Mouse (Mus musculus): ENCODE measurements around the gene Hsph1. TPM values are rescaled to one million over a fixed set of nuclear protein-coding genes. Genes with fewer than 3 reads are reported as not detected.

The Hsph1 gene
- polyA plus RNA-seq, 1 experiment from 2014 or later: 97.1 TPM

GRCm38 (mm10) chr5:149566026-149566425 lies 70.2 kb downstream of the Hsph1 start:
- ATAC-seq (ENCODE audit: low read depth): no peak
- Histone ChIP-seq H3K9ac (replicated peaks; ENCODE audit: low read depth, low read length) (no peak overlapping the region), H3K4me3 (ENCODE audit: low read depth, low read length) (no peak overlapping the region), H3K36me3 (ENCODE audit: control insufficient read depth, insufficient read depth, low read length) (no peaks in the 10 kb centered on the region), H3K4me1 (ENCODE audit: control insufficient read depth, insufficient read depth, low read length) (peaks cover 1% of the 10 kb centered on the region; the same call in 1 of the 2 replicates), H3K4me2 (ENCODE audit: low read depth, low read length) (no peak overlapping the region), H3K9me3 (ENCODE audit: control insufficient read depth, low read length) (no peaks in the 10 kb centered on the region), H3K27ac (ENCODE audit: low read depth, low read length) (no peak overlapping the region), H3K27me3 (ENCODE audit: control insufficient read depth, insufficient read depth, low read length) (no peaks in the 10 kb centered on the region)
- WGBS: 41% methylated on average over 11 of the region's 11 CpGs

Other genes with a start within 250 kb of the Hsph1 start
- gene Medag, start 224.6 kb downstream of the Hsph1 start, polyA plus RNA-seq (2014; fragmentation: Nextera tagmentation; extraction: Ambion mirVana): 1.9 and 2.1 TPM in 2 replicates
- 0.62 and 1.8 TPM in 2 replicates for gene Tex26, start 196.7 kb downstream of the Hsph1 start, polyA plus RNA-seq (2014; fragmentation: Nextera tagmentation; extraction: Ambion mirVana)
- 0.25 and 0.50 TPM in 2 replicates for gene Wdr95, start 107.7 kb downstream of the Hsph1 start, polyA plus RNA-seq (2014; fragmentation: Nextera tagmentation; extraction: Ambion mirVana)
- 20.1 and 22.2 TPM in 2 replicates for gene B3glct, start 41.9 kb upstream of the Hsph1 start, polyA plus RNA-seq (2014; fragmentation: Nextera tagmentation; extraction: Ambion mirVana)

All from neural tube, embryonic 14.5 days (tissue).